Mouse (Mus musculus) liver, embryonic 11.5 days (tissue): ENCODE data around the gene Rufy1. TPM values are rescaled to one million over a fixed set of nuclear protein-coding genes. Genes with fewer than 3 reads are reported as not detected.

ENCODE experiments used
- ATAC-seq: fragments of 200-750 bp; cut with Nextera tagmentation; replicated peaks from 2 replicates; pipeline ENCODE4 v1.8.0; 2017; ENCODE audit warnings: moderate number of reproducible peaks, mild to moderate bottlenecking, moderate TSS enrichment, moderate library complexity; ENCODE audit not compliant: low FRiP score
- DNase-seq: peaks from one replicate; pipeline ENCODE4 v3.0.0-alpha.2; 2017; ENCODE audit warnings: low spot score
- H3K27ac ChIP-seq: fragments of 300-500 bp; sonication (generic); 2 replicates; pipeline ENCODE4 v1.5.1; 2014; ENCODE audit warnings: mild to moderate bottlenecking, low read depth, low read length, control low read depth
- H3K27me3 ChIP-seq: fragments of 300-500 bp; sonication (generic); replicated peaks from 2 replicates; pipeline ENCODE4 v1.6.1; 2014; ENCODE audit warnings: low read length, mixed read lengths; ENCODE audit not compliant: control insufficient read depth, insufficient read depth
- H3K36me3 ChIP-seq: fragments of 300-500 bp; sonication (generic); 2 replicates; pipeline ENCODE4 v1.6.1; 2014; ENCODE audit warnings: mild to moderate bottlenecking, low read length, moderate library complexity, mixed read lengths; ENCODE audit not compliant: control insufficient read depth, insufficient read depth
- H3K4me1 ChIP-seq: fragments of 300-500 bp; sonication (generic); replicated peaks from 2 replicates; pipeline ENCODE4 v1.6.1; 2014; ENCODE audit warnings: low read length, mixed read lengths; ENCODE audit not compliant: control insufficient read depth, insufficient read depth
- H3K4me2 ChIP-seq: fragments of 300-500 bp; sonication (generic); 2 replicates; pipeline ENCODE4 v1.6.1; 2014; ENCODE audit warnings: mild to moderate bottlenecking, control low read depth, moderate library complexity
- H3K4me3 ChIP-seq: fragments of 300-500 bp; sonication (generic); 2 replicates; pipeline ENCODE4 v1.5.1; 2014; ENCODE audit warnings: low read depth, low read length, control low read depth
- H3K9ac ChIP-seq: fragments of 300-500 bp; sonication (generic); 2 replicates; pipeline ENCODE4 v1.6.1; 2014; ENCODE audit warnings: low read depth, low read length, control low read depth
- H3K9me3 ChIP-seq: fragments of 300-500 bp; sonication (generic); 2 replicates; pipeline ENCODE4 v1.6.1; 2016; ENCODE audit warnings: low read length, inconsistent platforms, mixed read lengths; ENCODE audit not compliant: control insufficient read depth
- WGBS: fragments of 180-500 bp; shearing (Covaris S2); extraction: QIAGEN DNeasy Blood & Tissue Kit; methylation state at CpG from one replicate; pipeline ENCODE4 v1.1.7; 2014; 5-methylcytosine and 5-hydroxymethylcytosine counted together
- polyA plus RNA-seq: library from polyadenylated mRNA; unstranded; fragments of >200 nt; fragmentation: Nextera tagmentation; extraction: Ambion mirVana; gene quantifications from 2 replicates; pipeline ENCODE4 v1.2.1, GENCODE M21; 2014

Rufy1 gene
- polyA plus RNA-seq, 1 experiment from 2014 or later = 19.2 TPM

DNA sequence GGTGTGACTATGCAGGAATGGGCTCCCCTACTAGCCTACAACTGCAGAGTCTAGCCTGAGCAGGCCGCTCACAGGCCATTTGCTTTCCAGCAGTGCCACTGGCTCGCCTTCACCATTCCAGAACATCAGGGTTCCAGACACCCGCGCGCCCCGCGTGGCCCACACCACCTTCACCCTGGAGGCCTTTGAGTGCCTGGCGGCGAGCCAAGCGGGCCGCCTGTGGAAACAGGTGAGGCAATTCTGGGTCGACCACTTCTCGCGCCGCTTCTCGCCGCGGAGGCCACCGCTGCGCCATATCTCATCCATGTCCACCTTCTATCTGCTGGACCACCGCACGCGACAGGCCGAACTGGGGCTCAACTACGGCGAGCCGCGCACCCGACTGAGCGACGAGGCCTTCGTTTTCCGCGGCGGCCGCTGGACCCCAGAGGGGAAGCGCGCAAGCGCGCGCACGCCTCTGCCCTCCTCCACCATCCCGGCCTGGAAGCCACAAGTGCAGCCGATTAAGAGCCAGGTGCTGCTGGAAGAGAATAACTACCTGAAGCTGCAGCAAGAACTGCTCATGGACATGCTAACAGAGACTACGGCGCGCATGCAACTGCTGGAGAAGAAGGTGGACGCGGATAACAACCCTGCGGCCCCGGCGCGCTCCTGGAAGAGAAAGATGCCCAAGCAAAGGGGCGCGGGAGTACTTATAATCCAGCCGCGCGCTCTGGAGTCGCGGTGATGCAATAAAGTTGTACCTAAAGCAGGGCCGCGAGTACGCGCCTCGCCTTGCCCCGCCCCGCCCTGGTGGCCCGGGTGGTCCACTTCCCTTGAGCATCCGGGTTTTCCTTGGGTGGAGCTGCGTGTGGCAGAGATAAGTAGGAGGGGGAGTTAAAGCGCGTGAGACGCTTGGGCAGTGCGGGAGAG is 71.7 kb downstream of the Rufy1 start:
- Histone ChIP-seq H3K27me3 (peaks cover 7% of the 10 kb centered on the region; the same call in 1 of the 2 replicates), H3K4me2 (peak overlapping the region; percentile 89), H3K36me3 (no peaks in the 10 kb centered on the region), H3K27ac (no peak overlapping the region), H3K9ac (peak overlapping the region; percentile 69), H3K4me1 (peaks cover 9% of the 10 kb centered on the region; the same call in 1 of the 2 replicates), H3K9me3 (no peaks in the 10 kb centered on the region), H3K4me3 (peak overlapping the region; percentile 68)
- DNase-seq (peak; percentile 72), ATAC-seq (peak; percentile 48; the same call in 1 of the 2 replicates)
- WGBS = 4% methylated on average over 74 of the region's 74 CpGs

DNA sequence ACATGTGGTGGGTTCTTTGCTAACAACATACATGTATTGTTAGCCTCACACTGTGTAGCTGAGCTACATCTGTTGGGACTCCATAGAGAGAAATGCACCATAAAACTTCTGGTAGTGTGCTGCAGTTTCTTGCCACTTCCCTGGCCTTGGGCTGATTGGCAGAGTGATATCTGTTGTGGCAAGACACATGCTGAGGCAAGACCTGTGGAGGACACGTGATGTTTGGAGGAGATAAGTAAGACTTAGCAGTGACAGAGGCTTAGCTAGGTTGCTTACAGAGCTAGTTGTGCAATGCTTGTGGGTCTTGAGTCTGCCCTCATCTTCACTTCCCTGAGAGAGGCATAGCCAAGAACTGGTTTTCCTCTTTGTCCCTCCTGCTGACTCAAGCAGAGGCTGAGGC is 75.5 kb downstream of the Rufy1 start:
- Histone ChIP-seq H3K27ac (no peak overlapping the region), H3K36me3 (no peaks in the 10 kb centered on the region)

DNA sequence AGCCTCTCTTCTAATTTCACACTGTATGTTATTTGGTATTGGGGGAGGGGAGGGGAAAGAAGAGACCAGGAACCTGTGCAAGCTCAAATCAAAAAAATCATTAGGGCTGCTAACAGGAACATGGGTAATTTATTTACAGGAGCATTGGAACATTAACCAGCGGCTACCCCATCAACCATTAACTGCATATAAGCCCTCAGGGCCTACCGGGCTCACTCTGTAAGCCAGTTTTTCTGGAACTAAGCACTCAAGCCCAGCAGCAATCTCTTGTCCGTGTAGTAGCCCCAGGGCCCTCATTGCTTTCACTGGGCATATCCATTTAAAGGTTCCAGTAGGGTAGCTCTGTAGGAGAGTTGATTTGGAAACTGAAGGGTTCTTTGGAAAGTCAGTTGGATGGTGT is 76.1 kb downstream of the Rufy1 start:
- no peak overlapping the region for H3K4me3 ChIP-seq
- WGBS = 66% methylated on average over 3 of the region's 3 CpGs
- no peak overlapping the region for H3K4me2 ChIP-seq
- no peak overlapping the region for H3K9ac ChIP-seq
- H3K9me3 ChIP-seq = no peaks in the 10 kb centered on the region
- H3K27ac ChIP-seq = no peak overlapping the region
- peaks cover 7% of the 10 kb centered on the region; the same call in 1 of the 2 replicates for H3K4me1 ChIP-seq
- no peaks in the 10 kb centered on the region for H3K36me3 ChIP-seq
- ATAC-seq (no peak), DNase-seq (no peak)
- H3K27me3 ChIP-seq = peaks cover 3% of the 10 kb centered on the region; the same call in 1 of the 2 replicates

More for the DNA sequence above, 75.5 kb downstream of the Rufy1 start:
- Histone ChIP-seq H3K9ac (no peak overlapping the region), H3K27me3 (peaks cover 4% of the 10 kb centered on the region; the same call in 1 of the 2 replicates), H3K9me3 (no peaks in the 10 kb centered on the region), H3K4me1 (peaks cover 9% of the 10 kb centered on the region; the same call in 1 of the 2 replicates), H3K4me2 (no peak overlapping the region), H3K4me3 (no peak overlapping the region)
- ATAC-seq = no peak; the same call in 1 of the 2 replicates
- 36% methylated on average over 1 of the region's 1 CpGs for WGBS
- no peak for DNase-seq

- H3K4me1 ChIP-seq = peaks cover 3% of the 10 kb centered on the region; the same call in 1 of the 2 replicates
- H3K27ac ChIP-seq = no peak within 1 kb of the TSS
- H3K9me3 ChIP-seq = no peaks in the 10 kb centered on the region
- H3K9ac ChIP-seq = no peak within 1 kb of the TSS
- H3K27me3 ChIP-seq = 0 out of 2 replicates have a peak, but pooled peaks cover 3% of the 10 kb centered on the region
- no peak within 1 kb of the TSS for H3K4me3 ChIP-seq
- ATAC-seq = no peak
- DNase-seq = no peak
- H3K36me3 ChIP-seq = no peaks in the 10 kb centered on the region
- H3K4me2 ChIP-seq = no peak within 1 kb of the TSS
Measured at GRCm38 (mm10) chr11:50354162-50354561, 76.8 kb downstream of the Rufy1 start, which contains the start of gene Cby3. Gene Cby3, plus strand, starts transcription at chr11:50354462.

DNA sequence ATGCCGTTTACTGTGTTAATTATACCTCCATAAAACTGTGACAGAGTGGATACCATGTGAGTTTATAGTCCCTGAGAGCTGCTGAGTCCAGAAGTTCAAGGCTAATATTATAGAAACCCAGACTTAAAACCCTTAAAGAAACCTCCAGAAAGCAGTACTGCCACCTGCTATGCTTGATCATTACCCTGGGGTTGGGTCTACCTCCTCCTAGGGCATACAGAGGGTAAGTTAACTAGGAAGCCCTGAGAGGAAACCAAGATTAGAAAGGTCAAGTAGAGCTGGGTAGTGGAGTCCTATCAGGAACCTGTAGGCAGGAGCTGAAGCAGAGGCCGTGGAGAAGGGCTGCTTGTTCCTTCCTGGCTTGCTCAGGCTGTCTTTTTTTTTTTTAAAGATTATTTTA is 78.7 kb downstream of the Rufy1 start:
- Histone ChIP-seq H3K27me3 (no peaks in the 10 kb centered on the region), H3K4me1 (no peaks in the 10 kb centered on the region), H3K36me3 (no peaks in the 10 kb centered on the region), H3K9me3 (no peaks in the 10 kb centered on the region), H3K27ac (no peak overlapping the region), H3K4me2 (no peak overlapping the region), H3K4me3 (no peak overlapping the region), H3K9ac (no peak overlapping the region)
- no peak for ATAC-seq
- WGBS = 76% methylated on average over 2 of the region's 2 CpGs
- DNase-seq = no peak

DNA sequence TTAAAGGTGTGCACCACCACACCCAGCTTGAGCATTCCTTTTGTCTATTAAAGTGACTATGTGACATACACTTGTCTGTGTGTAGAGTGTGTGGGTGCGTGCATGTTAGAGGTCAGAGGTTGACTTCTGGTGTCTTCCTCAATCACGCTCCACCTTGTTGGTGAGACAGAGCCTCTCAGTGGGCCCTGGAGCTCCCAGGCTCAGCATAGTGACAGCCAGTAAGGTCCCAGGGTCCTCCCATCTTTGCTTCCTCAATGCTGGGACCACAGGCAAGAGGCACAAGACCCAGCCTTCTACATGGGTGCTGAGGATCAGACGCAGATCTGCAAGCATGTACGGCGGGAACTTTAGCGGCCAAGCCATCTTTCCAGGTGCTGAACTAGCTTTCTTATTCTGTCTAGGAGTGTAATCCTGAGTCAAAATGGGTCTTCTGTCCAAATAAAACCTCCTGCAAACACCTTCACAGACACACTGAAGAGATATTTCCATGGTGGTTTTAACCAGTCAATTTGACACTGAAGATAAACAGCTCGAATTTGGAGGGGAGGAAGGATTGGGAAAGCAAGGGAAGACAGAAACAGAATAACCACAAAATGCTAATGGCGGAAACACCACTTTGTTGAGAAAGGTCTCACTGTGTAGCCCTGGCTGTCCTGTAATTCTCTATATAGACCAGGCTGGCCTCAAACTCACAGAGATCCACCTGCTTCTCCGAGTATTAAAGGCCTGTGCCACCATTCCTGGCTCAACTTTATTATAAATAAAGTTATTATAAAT is 84.5 kb downstream of the Rufy1 start:
- Histone ChIP-seq H3K4me2 (no peak overlapping the region), H3K27ac (no peak overlapping the region), H3K4me1 (no peaks in the 10 kb centered on the region), H3K36me3 (no peaks in the 10 kb centered on the region), H3K4me3 (no peak overlapping the region), H3K9me3 (no peaks in the 10 kb centered on the region), H3K9ac (no peak overlapping the region), H3K27me3 (no peaks in the 10 kb centered on the region)
- ATAC-seq (no peak), DNase-seq (no peak)
- WGBS = 76% methylated on average over 9 of the region's 9 CpGs

- Histone ChIP-seq H3K4me3 (no peak overlapping the region), H3K36me3 (no peaks in the 10 kb centered on the region), H3K4me1 (no peaks in the 10 kb centered on the region), H3K9ac (no peak overlapping the region), H3K27ac (no peak overlapping the region), H3K4me2 (no peak overlapping the region), H3K9me3 (no peaks in the 10 kb centered on the region), H3K27me3 (no peaks in the 10 kb centered on the region)
- WGBS = 80% methylated on average over 4 of the region's 4 CpGs
- no peak for DNase-seq
- ATAC-seq = no peak
Measured at GRCm38 (mm10) chr11:50345486-50345885, 85.4 kb downstream of the Rufy1 start.
